Mouse (Mus musculus): ENCODE measurements around the gene Apof. TPM values are rescaled to one million over a fixed set of nuclear protein-coding genes. Genes with fewer than 3 reads are reported as not detected.

Gene Apof
- polyA plus RNA-seq (2014; fragmentation: Illumina TruSeq; extraction: RNeasy Lipid Tissue Mini Kit (QIAGEN cat#74804); ENCODE audit: low replicate concordance), result not detected

DNA sequence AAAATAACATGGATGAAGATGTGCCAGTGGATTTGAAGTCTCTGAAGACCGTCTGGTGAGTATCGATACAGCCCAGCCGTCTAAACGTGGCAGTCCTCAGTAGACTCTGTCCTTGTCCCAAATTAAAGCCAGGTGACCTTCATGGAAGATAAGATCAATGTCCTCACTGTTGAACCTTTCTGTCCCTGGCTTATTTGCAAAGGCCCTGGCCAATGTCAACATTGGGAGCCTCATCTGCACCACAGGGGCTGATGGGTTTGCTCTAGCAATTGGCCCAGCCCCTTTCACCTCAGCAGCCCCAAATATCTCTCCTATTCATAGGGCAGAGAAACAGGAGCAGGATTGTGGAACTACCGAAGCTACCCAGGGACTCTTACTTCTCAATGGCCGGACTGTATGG lies at the start of gene Apof:
Gene Apof (plus strand): TSS at position 301 of the 400 bp plus-strand sequence.

DNA sequence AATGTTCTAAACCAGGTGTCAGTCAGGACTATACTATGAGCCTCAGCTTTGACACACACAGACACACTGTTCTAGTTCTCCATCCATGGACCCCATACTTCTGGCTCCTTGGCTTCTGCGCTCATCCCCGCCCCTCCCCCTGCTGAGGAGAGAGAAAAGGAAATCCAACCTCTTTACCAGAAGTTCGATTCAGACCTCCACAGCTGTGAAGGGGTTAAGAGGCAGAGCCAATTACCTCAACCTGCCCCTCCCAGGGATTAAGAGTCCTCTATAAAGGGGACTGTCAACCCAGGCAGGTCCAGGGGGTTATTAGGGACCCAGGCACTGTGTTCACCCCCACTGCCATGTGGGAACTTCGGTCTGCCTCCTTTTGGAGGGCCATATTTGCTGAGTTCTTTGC lies 42.9 kb upstream of the Apof start, which contains the start of gene Mip:
Gene Mip (plus strand): TSS at position 301 of the 400 bp plus-strand sequence.

DNA sequence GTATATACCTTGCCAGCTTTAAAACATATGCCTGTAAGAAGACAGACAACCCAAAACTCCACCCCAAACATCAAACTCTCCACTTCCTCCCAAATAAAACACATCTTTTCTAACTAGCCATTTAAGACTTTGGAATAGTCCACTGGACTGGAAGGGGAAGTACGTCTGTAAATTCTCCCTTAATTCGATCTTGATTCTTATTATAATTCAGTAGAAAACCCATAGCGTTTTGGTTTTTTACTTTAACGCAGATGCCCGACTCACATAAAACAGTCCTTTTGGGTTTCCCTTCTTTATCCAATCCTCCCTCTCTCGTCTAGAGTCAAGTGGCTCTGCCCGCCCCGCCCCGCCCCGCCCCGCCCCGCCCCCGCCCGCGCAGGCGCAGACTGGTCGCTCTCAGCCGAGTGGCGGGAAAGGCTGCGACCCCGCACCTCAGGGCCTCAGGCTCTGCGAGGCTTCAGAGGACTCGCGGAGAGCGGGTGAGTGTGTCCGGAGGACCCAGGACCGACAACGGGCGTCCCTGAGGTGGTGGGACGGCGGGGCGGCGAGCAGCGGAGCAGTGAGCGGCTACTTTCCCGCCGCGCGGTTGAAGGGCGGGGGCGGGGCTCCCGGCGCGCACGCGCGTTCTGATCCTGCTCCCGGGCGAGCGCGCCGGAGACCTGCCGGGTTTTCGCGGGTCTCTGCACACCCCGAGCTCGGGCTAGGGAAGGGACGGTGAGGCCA lies 36.6 kb upstream of the Apof start, which contains the start of gene Timeless:
Gene Timeless (plus strand): TSS at position 369 of the 723 bp plus-strand sequence.

DNA sequence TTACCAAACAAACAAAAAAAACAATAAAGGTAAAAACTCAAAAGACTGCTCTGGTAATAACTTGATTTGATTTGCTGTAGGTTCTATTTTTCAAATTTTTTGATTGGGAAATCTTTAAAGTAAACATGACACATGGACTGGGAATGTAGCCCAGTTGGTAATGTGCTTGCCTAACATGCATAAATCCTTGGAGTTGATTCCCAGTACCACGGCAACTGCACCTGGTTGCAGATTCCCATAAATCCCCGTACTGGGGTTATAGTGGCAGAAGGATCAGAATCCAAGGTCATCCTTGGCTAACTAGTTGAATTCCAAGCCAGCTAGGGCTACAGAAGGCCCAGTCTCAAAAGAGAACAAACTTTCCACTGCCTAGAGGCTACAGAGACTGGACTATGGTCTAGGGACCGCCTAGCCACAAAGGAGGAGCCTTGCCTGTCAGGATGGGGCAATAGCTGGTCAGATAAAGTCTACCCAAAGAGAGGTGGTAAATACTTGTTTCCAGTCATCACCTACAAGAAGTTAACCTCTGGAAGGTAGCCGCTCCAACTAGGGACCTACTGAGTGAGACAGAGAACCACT lies 14.7 kb upstream of the Apof start, which contains the start of gene Apon:
Gene Apon (plus strand): TSS at position 420 of the 579 bp plus-strand sequence.

DNA sequence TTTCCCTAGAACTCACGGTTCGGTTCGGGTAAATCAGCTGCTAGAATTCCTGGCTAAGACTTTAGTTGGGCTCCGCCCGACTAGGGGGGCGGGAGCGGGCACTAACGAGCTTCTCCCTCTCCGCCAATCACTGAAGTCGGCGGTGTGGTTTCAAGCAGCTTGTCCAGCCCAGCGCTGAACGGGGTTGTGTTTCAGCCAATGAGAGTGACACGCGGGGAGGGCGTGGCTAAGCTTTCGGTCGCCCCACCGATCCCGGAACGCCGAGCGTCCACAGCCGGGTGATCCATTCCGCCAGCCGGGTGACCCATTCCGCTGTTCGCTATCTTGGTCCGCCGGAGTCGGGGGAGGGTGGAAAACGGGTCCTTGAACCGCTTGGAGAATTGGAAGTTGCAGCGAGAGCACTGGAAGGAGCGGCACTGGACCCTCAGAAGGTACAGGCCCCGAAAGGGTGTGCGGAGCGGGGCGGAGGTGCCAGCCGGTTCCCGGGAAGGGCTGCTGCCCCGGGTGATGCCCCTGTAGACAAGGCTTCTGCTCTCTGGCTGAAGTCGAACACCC lies 1.9 kb downstream of the Apof start, which contains the start of gene Stat2:
Gene Stat2 (plus strand): TSS at position 273 of the 555 bp plus-strand sequence.

DNA sequence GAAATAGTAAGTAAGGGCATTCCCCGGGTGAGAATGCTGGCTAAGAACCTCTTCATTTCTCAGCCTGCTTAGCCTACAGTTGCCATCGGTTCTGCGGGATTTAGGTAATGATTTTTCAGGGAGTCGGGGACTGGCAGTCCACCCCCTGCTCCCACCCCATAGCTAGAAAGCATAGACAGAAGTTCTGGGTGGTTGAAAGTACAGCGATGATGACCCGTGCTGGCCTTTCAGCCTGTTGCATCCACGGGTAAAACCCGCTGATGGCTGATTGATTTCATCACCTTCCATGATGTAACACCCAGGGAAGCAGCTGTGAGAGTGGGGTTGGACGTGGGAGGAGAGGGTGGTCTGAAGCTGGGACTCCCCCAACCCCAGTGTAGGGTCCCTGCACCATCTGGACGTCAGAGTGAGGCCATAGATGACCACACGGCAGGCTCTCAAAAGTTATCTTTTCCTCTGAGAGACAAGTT lies 30.3 kb downstream of the Apof start, which contains the start of gene Il23a:
Gene Il23a (minus strand): TSS at position 51 of the 470 bp plus-strand sequence.

DNA sequence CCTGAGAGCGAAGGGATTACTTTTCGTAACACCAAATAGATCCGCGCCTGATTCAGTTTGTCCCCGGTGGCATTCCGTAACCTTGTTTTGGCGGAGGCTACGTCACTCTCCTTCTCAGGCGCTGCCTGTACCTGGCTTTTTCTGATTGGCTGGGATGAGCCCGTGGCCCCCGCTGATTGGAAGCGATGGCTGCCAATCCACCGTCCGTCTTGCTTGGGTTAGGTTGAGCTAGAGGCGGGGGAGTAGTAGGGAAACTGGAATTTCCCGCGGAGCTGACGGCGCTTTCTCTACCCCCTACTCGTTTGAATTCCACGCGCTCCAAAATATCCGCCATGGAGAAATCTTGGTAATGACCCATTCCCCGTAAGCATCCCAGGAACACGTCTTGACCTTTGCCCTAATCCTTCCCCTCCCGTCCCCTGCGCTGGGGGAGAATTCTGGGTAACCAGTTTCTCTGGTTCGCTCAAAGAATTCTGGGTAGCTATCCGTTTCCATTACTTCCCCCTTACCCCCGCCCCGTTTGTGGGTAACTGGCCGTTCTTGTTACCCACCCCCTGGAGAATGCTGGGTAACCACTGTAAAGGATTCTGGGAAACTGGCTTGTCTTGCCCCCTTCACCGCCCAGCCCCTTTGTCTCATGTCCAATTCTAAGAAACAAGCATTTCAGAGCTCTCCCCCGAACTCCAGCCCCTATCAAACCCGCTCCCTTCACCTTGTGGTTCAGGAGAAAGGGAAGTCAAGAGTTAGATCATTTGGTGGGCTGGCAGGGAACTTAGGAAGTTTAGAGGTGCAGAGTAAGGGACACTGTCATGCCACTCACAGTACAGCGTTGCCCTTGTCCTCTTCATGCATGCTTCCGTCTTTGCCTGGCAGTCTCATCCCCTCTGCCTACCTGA lies 34.9 kb downstream of the Apof start, which contains the start of gene Pan2:
Gene Pan2 (plus strand): TSS at position 210 of the 896 bp plus-strand sequence.

Other genes with a start within 250 kb of the Apof start
- gene Naca, start 233.1 kb upstream of the Apof start, polyA plus RNA-seq (2014; fragmentation: Illumina TruSeq; extraction: RNeasy Lipid Tissue Mini Kit (QIAGEN cat#74804); ENCODE audit: low replicate concordance), result 874 TPM
- 368 TPM for gene Ptges3, start 209.7 kb upstream of the Apof start, polyA plus RNA-seq (2014; fragmentation: Illumina TruSeq; extraction: RNeasy Lipid Tissue Mini Kit (QIAGEN cat#74804); ENCODE audit: low replicate concordance)
- 821 TPM for gene Atp5b, start 185.4 kb upstream of the Apof start, polyA plus RNA-seq (2014; fragmentation: Illumina TruSeq; extraction: RNeasy Lipid Tissue Mini Kit (QIAGEN cat#74804); ENCODE audit: low replicate concordance)
- 16.8 TPM for gene Baz2a, start 177.1 kb upstream of the Apof start, polyA plus RNA-seq (2014; fragmentation: Illumina TruSeq; extraction: RNeasy Lipid Tissue Mini Kit (QIAGEN cat#74804); ENCODE audit: low replicate concordance)
- gene Rbms2, start 88.4 kb upstream of the Apof start, polyA plus RNA-seq (2014; fragmentation: Illumina TruSeq; extraction: RNeasy Lipid Tissue Mini Kit (QIAGEN cat#74804); ENCODE audit: low replicate concordance), result 4.7 TPM
- 0.59 TPM for gene Gls2, start 74.2 kb upstream of the Apof start, polyA plus RNA-seq (2014; fragmentation: Illumina TruSeq; extraction: RNeasy Lipid Tissue Mini Kit (QIAGEN cat#74804); ENCODE audit: low replicate concordance)
- gene Spryd4, start 56.9 kb upstream of the Apof start, polyA plus RNA-seq (2014; fragmentation: Illumina TruSeq; extraction: RNeasy Lipid Tissue Mini Kit (QIAGEN cat#74804); ENCODE audit: low replicate concordance), result 13.5 TPM
- gene Mip, start 42.8 kb upstream of the Apof start, polyA plus RNA-seq (2014; fragmentation: Illumina TruSeq; extraction: RNeasy Lipid Tissue Mini Kit (QIAGEN cat#74804); ENCODE audit: low replicate concordance), result not detected
- gene Timeless, start 36.6 kb upstream of the Apof start, polyA plus RNA-seq (2014; fragmentation: Illumina TruSeq; extraction: RNeasy Lipid Tissue Mini Kit (QIAGEN cat#74804); ENCODE audit: low replicate concordance), result 1.4 TPM
- gene Apon, start 14.6 kb upstream of the Apof start, polyA plus RNA-seq (2014; fragmentation: Illumina TruSeq; extraction: RNeasy Lipid Tissue Mini Kit (QIAGEN cat#74804); ENCODE audit: low replicate concordance), result 0.41 TPM
- 12.8 TPM for gene Stat2, start 1.9 kb downstream of the Apof start, polyA plus RNA-seq (2014; fragmentation: Illumina TruSeq; extraction: RNeasy Lipid Tissue Mini Kit (QIAGEN cat#74804); ENCODE audit: low replicate concordance)
- gene Il23a, start 30.1 kb downstream of the Apof start, polyA plus RNA-seq (2014; fragmentation: Illumina TruSeq; extraction: RNeasy Lipid Tissue Mini Kit (QIAGEN cat#74804); ENCODE audit: low replicate concordance), result 0.48 TPM
- 8.3 TPM for gene Pan2, start 34.7 kb downstream of the Apof start, polyA plus RNA-seq (2014; fragmentation: Illumina TruSeq; extraction: RNeasy Lipid Tissue Mini Kit (QIAGEN cat#74804); ENCODE audit: low replicate concordance)
- 20.6 TPM for gene Cnpy2, start 53.8 kb downstream of the Apof start, polyA plus RNA-seq (2014; fragmentation: Illumina TruSeq; extraction: RNeasy Lipid Tissue Mini Kit (QIAGEN cat#74804); ENCODE audit: low replicate concordance)
- 247 TPM for gene Cs, start 69.1 kb downstream of the Apof start, polyA plus RNA-seq (2014; fragmentation: Illumina TruSeq; extraction: RNeasy Lipid Tissue Mini Kit (QIAGEN cat#74804); ENCODE audit: low replicate concordance)
- 13.4 TPM for gene Coq10a, start 100.3 kb downstream of the Apof start, polyA plus RNA-seq (2014; fragmentation: Illumina TruSeq; extraction: RNeasy Lipid Tissue Mini Kit (QIAGEN cat#74804); ENCODE audit: low replicate concordance)
- gene Ankrd52, start 108.4 kb downstream of the Apof start, polyA plus RNA-seq (2014; fragmentation: Illumina TruSeq; extraction: RNeasy Lipid Tissue Mini Kit (QIAGEN cat#74804); ENCODE audit: low replicate concordance), result 4.7 TPM
- 0.78 TPM for gene Slc39a5, start 132.6 kb downstream of the Apof start, polyA plus RNA-seq (2014; fragmentation: Illumina TruSeq; extraction: RNeasy Lipid Tissue Mini Kit (QIAGEN cat#74804); ENCODE audit: low replicate concordance)
- 10.6 TPM for gene Nabp2, start 142.8 kb downstream of the Apof start, polyA plus RNA-seq (2014; fragmentation: Illumina TruSeq; extraction: RNeasy Lipid Tissue Mini Kit (QIAGEN cat#74804); ENCODE audit: low replicate concordance)
- 5.2 TPM for gene Rnf41, start 143.0 kb downstream of the Apof start, polyA plus RNA-seq (2014; fragmentation: Illumina TruSeq; extraction: RNeasy Lipid Tissue Mini Kit (QIAGEN cat#74804); ENCODE audit: low replicate concordance)
- gene Smarcc2, start 190.6 kb downstream of the Apof start, polyA plus RNA-seq (2014; fragmentation: Illumina TruSeq; extraction: RNeasy Lipid Tissue Mini Kit (QIAGEN cat#74804); ENCODE audit: low replicate concordance), result 35.8 TPM
- 27.1 TPM for gene Myl6, start 225.5 kb downstream of the Apof start, polyA plus RNA-seq (2014; fragmentation: Illumina TruSeq; extraction: RNeasy Lipid Tissue Mini Kit (QIAGEN cat#74804); ENCODE audit: low replicate concordance)
- not detected for gene Myl6b, start 230.0 kb downstream of the Apof start, polyA plus RNA-seq (2014; fragmentation: Illumina TruSeq; extraction: RNeasy Lipid Tissue Mini Kit (QIAGEN cat#74804); ENCODE audit: low replicate concordance)

Data from small intestine, adult 10 weeks (tissue).